Comparison of ENCODE assay signal across 18 mouse cellular contexts in the genomic region with DNA sequence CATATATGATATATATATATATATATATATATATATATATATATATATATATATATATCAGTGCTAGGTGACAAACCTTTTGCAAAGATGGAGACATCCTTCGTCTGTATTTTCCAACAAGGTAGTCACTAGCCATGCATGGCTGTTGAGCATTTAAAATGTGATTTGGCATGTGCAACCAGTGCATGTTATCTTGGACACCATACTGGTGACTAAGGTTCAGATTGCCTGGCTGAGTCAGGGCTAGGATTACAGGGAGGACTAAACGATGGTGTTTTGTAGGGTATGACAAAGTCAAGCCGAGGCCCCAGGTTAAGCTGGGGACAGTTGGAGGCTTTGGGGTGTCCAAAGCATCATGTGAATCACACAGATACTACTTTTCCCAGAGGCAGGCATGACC. TPM values are rescaled to one million over a fixed set of nuclear protein-coding genes. Genes with fewer than 3 reads are reported as not detected.
DNase-seq lines count a peak whose midpoint lies in the region; ATAC-seq lines count a peak whose summit lies in the region.
"Had no signal": no experiment of that assay in that cellular context is flagged by ENCODE, and none has a peak within 500 bp of the region (broad histone marks: within the 10 kb centered on the region; RNA-seq: fewer than 3 reads in every experiment).

No protein-coding gene starts in this region.

- no peak overlapping the region for H3K9ac ChIP-seq in neural tube, embryonic 12.5 days
- no peak overlapping the region; the same call in 1 of the 2 replicates for H3K9ac ChIP-seq in hindbrain, embryonic 14.5 days
- no peak overlapping the region; the same call in 1 of the 2 replicates for H3K9ac ChIP-seq in midbrain, embryonic 15.5 days
- H3K9ac ChIP-seq: liver, embryonic 15.5 days had no signal

- H3K27me3 ChIP-seq in neural tube, embryonic 12.5 days (replicated peaks): peaks cover 28% of the 10 kb centered on the region
- H3K27me3 ChIP-seq in hindbrain, embryonic 14.5 days (ENCODE audit: control insufficient read depth, insufficient read depth, low read length): peaks cover 19% of the 10 kb centered on the region
- H3K27me3 ChIP-seq in midbrain, embryonic 15.5 days (replicated peaks): peaks cover 8% of the 10 kb centered on the region

- H3K4me2 ChIP-seq in neural tube, embryonic 12.5 days (replicated peaks): peak overlapping the region; percentile 41
- H3K4me2 ChIP-seq in hindbrain, embryonic 14.5 days (replicated peaks): peak overlapping the region; percentile 25
- peak overlapping the region; percentile 52 for H3K4me2 ChIP-seq in midbrain, embryonic 15.5 days
- H3K4me2 ChIP-seq: liver, embryonic 15.5 days had no signal

- H3K4me1 ChIP-seq in neural tube, embryonic 12.5 days: peaks cover 84% of the 10 kb centered on the region
- H3K4me1 ChIP-seq in hindbrain, embryonic 14.5 days (replicated peaks; ENCODE audit: control insufficient read depth, insufficient read depth, low read length): peaks cover 53% of the 10 kb centered on the region
- peaks cover 56% of the 10 kb centered on the region for H3K4me1 ChIP-seq in midbrain, embryonic 15.5 days

- H3K36me3 ChIP-seq in neural tube, embryonic 12.5 days: no peaks in the 10 kb centered on the region
- no peaks in the 10 kb centered on the region for H3K36me3 ChIP-seq in hindbrain, embryonic 14.5 days (replicated peaks; ENCODE audit: control insufficient read depth, insufficient read depth)
- no peaks in the 10 kb centered on the region for H3K36me3 ChIP-seq in midbrain, embryonic 15.5 days (replicated peaks)
- H3K36me3 ChIP-seq: liver, embryonic 15.5 days had no signal

- ATAC-seq in neural tube, embryonic 12.5 days (ENCODE audit: low FRiP score, low read depth): no peak
- no peak for ATAC-seq in hindbrain, embryonic 14.5 days (ENCODE audit: low FRiP score)
- ATAC-seq in midbrain, embryonic 15.5 days (replicated peaks): no peak
- ATAC-seq: activated CD4-positive, CD25-positive, alpha-beta regulatory T cell, adult 4 months; intestine, embryonic 16.5 days had no signal

- H3K4me3 ChIP-seq in neural tube, embryonic 12.5 days: no peak overlapping the region
- no peak overlapping the region for H3K4me3 ChIP-seq in hindbrain, embryonic 14.5 days (replicated peaks; ENCODE audit: low read length)
- no peak overlapping the region for H3K4me3 ChIP-seq in midbrain, embryonic 15.5 days
- H3K4me3 ChIP-seq: liver, embryonic 15.5 days had no signal

- WGBS in neural tube, embryonic 12.5 days: 76% methylated on average over 3 of the region's 3 CpGs
- 69% methylated on average over 3 of the region's 3 CpGs for WGBS in hindbrain, embryonic 14.5 days
- WGBS in midbrain, embryonic 15.5 days: 61% methylated on average over 3 of the region's 3 CpGs

- DNase-seq in neural tube, embryonic 10.5 days (ENCODE audit: extremely low spot score, low spot score): no peak
- no peak for DNase-seq in hindbrain, embryonic 14.5 days (ENCODE audit: low spot score)
- DNase-seq in ovary, postnatal 10 days (ENCODE audit: low spot score): no peak
- DNase-seq in cerebellum, adult 11 months: no peak
- no peak for DNase-seq in left cerebral cortex, adult 8-10 months (ENCODE audit: low spot score in 2 of 2)
- DNase-seq: adrenal gland, postnatal 14 days; cerebellum, adult 18-20 months; cerebellum, postnatal 25 days; gastrocnemius, postnatal 14 days; heart, adult 18-20 months; thymus, adult 2 months had no signal

- H3K27ac ChIP-seq in neural tube, embryonic 12.5 days: no peak overlapping the region
- H3K27ac ChIP-seq in hindbrain, embryonic 14.5 days: no peak overlapping the region
- H3K27ac ChIP-seq in midbrain, embryonic 15.5 days: peak overlapping the region; percentile 76; the same call in 1 of the 2 replicates
- H3K27ac ChIP-seq: liver, embryonic 15.5 days had no signal

- no peaks in the 10 kb centered on the region for H3K9me3 ChIP-seq in neural tube, embryonic 12.5 days
- H3K9me3 ChIP-seq in hindbrain, embryonic 14.5 days (ENCODE audit: control insufficient read depth, low read length): no peaks in the 10 kb centered on the region
- H3K9me3 ChIP-seq in midbrain, embryonic 15.5 days: no peaks in the 10 kb centered on the region
- H3K9me3 ChIP-seq: liver, embryonic 15.5 days had no signal

RNA-seq across cellular contexts. Expression of a gene that starts 5.2 kb away (rescaled TPM):
- polyA plus RNA-seq in neural tube, embryonic 12.5 days (2016; fragmentation: Nextera tagmentation; extraction: Ambion mirVana): 22.1 and 24.3 TPM in 2 replicates
- polyA plus RNA-seq in hindbrain, embryonic 14.5 days (2014; fragmentation: Nextera tagmentation; extraction: Ambion mirVana): 4.9 and 5.0 TPM in 2 replicates
- 64.4 and 73.2 TPM in 2 replicates for polyA plus RNA-seq in midbrain, embryonic 15.5 days (2015; fragmentation: Nextera tagmentation; extraction: Ambion mirVana)
- total RNA-seq in left cerebral cortex, adult 8-10 months (2022): 10 to 100 TPM; 21.5 to 26.7 (median 25.1) TPM
- total RNA-seq: gastrocnemius, postnatal 14 days; heart, adult 18-20 months; hematopoietic stem cell, adult 5-6 weeks; monocyte, adult 5-6 weeks had no signal
- polyA plus RNA-seq: activated CD4-positive, CD25-positive, alpha-beta regulatory T cell, adult 4 months had no signal

RNA-seq across cellular contexts. Expression of a gene that starts 19.7 kb away (rescaled TPM):
- 69.9 and 83.5 TPM in 2 replicates for polyA plus RNA-seq in neural tube, embryonic 12.5 days (2016; fragmentation: Nextera tagmentation; extraction: Ambion mirVana)
- polyA plus RNA-seq in hindbrain, embryonic 14.5 days (2014; fragmentation: Nextera tagmentation; extraction: Ambion mirVana): 53.1 and 65.0 TPM in 2 replicates
- 86.1 and 98.7 TPM in 2 replicates for polyA plus RNA-seq in midbrain, embryonic 15.5 days (2015; fragmentation: Nextera tagmentation; extraction: Ambion mirVana)
- total RNA-seq in left cerebral cortex, adult 8-10 months (2022): 10 to 100 TPM; 48.0 to 64.9 (median 62.3) TPM

RNA-seq across cellular contexts. Expression of a gene that starts 23.7 kb away (rescaled TPM):
- 43.6 and 43.7 TPM in 2 replicates for polyA plus RNA-seq in neural tube, embryonic 12.5 days (2016; fragmentation: Nextera tagmentation; extraction: Ambion mirVana)
- polyA plus RNA-seq in hindbrain, embryonic 14.5 days (2014; fragmentation: Nextera tagmentation; extraction: Ambion mirVana): 49.2 and 55.0 TPM in 2 replicates
- polyA plus RNA-seq in midbrain, embryonic 15.5 days (2015; fragmentation: Nextera tagmentation; extraction: Ambion mirVana): 42.3 and 45.8 TPM in 2 replicates
- total RNA-seq in left cerebral cortex, adult 8-10 months (2022): 10 to 100 TPM; 76.6 to 84.3 (median 80.0) TPM

RNA-seq across cellular contexts. Expression of a gene that starts 23.9 kb away (rescaled TPM):
- polyA plus RNA-seq in neural tube, embryonic 12.5 days (2016; fragmentation: Nextera tagmentation; extraction: Ambion mirVana): 28.9 and 30.4 TPM in 2 replicates
- polyA plus RNA-seq in hindbrain, embryonic 14.5 days (2014; fragmentation: Nextera tagmentation; extraction: Ambion mirVana): 37.5 and 40.3 TPM in 2 replicates
- polyA plus RNA-seq in midbrain, embryonic 15.5 days (2015; fragmentation: Nextera tagmentation; extraction: Ambion mirVana): 59.2 and 60.0 TPM in 2 replicates
- 10 to 100 TPM; 62.4 to 70.5 (median 64.8) TPM for total RNA-seq in left cerebral cortex, adult 8-10 months (2022)
- total RNA-seq: hematopoietic stem cell, adult 5-6 weeks had no signal

RNA-seq across cellular contexts. Expression of a gene that starts 50.8 kb away (rescaled TPM):
- 49.0 and 50.6 TPM in 2 replicates for polyA plus RNA-seq in neural tube, embryonic 12.5 days (2016; fragmentation: Nextera tagmentation; extraction: Ambion mirVana)
- 22.6 and 25.9 TPM in 2 replicates for polyA plus RNA-seq in hindbrain, embryonic 14.5 days (2014; fragmentation: Nextera tagmentation; extraction: Ambion mirVana)
- 29.3 and 31.9 TPM in 2 replicates for polyA plus RNA-seq in midbrain, embryonic 15.5 days (2015; fragmentation: Nextera tagmentation; extraction: Ambion mirVana)
- 10 to 100 TPM; 25.9 to 30.7 (median 28.7) TPM for total RNA-seq in left cerebral cortex, adult 8-10 months (2022)
- total RNA-seq: monocyte, adult 5-6 weeks had no signal
- polyA plus RNA-seq: activated CD4-positive, CD25-positive, alpha-beta regulatory T cell, adult 4 months had no signal
